Mouse (Mus musculus) heart, postnatal 0 days (tissue): ENCODE measurements at regions not wholly inside any gene's neighbourhood (a gene's known extent, or its start where the extent isn't known, plus 50 kb on each side); places are given as distances from the start of the nearest gene placed in this dataset.

ENCODE experiments used
- ATAC-seq: fragments of 200-750 bp; cut with Nextera tagmentation; 2 replicates; pipeline ENCODE4 v1.8.0; 2017; ENCODE audit warnings: low read depth, moderate number of reproducible peaks, moderate library complexity; ENCODE audit not compliant: insufficient read depth
- DNase-seq: peaks from one replicate; pipeline ENCODE4 v3.0.0-alpha.2; 2016; ENCODE audit warnings: low spot score
- H3K27ac ChIP-seq: fragments of 300-500 bp; sonication (generic); 2 replicates; pipeline ENCODE4 v1.5.1; 2014; ENCODE audit warnings: low read depth, mild to moderate bottlenecking
- H3K27me3 ChIP-seq: fragments of 300-500 bp; sonication (generic); 2 replicates; pipeline ENCODE4 v1.6.1; 2014; ENCODE audit warnings: low read length, mixed read lengths; ENCODE audit not compliant: control insufficient read depth, insufficient read depth
- H3K36me3 ChIP-seq: fragments of 300-500 bp; sonication (generic); replicated peaks from 2 replicates; pipeline ENCODE4 v1.6.1; 2014; ENCODE audit warnings: low read length, mixed read lengths; ENCODE audit not compliant: control insufficient read depth, insufficient read depth
- H3K4me1 ChIP-seq: fragments of 300-500 bp; sonication (generic); 2 replicates; pipeline ENCODE4 v1.6.1; 2014; ENCODE audit warnings: antibody characterized with exemption; ENCODE audit not compliant: control insufficient read depth, insufficient read depth
- H3K4me2 ChIP-seq: fragments of 300-500 bp; sonication (generic); 2 replicates; pipeline ENCODE4 v1.6.1; 2014; ENCODE audit warnings: low read depth, mild to moderate bottlenecking, low read length, moderate library complexity
- H3K4me3 ChIP-seq: fragments of 300-500 bp; sonication (generic); 2 replicates; pipeline ENCODE4 v1.5.1; 2014; ENCODE audit warnings: low read depth, low read length
- H3K9ac ChIP-seq: fragments of 300-500 bp; sonication (generic); replicated peaks from 2 replicates; pipeline ENCODE4 v1.6.1; 2014; ENCODE audit warnings: low read depth, low read length, mixed read lengths
- H3K9me3 ChIP-seq: fragments of 300-500 bp; sonication (generic); replicated peaks from 2 replicates; pipeline ENCODE4 v1.6.1; 2016; ENCODE audit warnings: low read length; ENCODE audit not compliant: control insufficient read depth
- CTCF ChIP-seq: IDR thresholded peaks from 2 replicates; pipeline ENCODE4 v1.5.1; 2016; ENCODE audit warnings: antibody characterized with exemption, control low read depth, low read depth
- EP300 ChIP-seq: IDR thresholded peaks from 2 replicates; pipeline ENCODE4 v1.6.1; 2016; ENCODE audit warnings: antibody characterized with exemption, low read depth
- WGBS: fragments of 180-500 bp; shearing (Covaris S2); extraction: QIAGEN DNeasy Blood & Tissue Kit; methylation state at CpG from one replicate; pipeline ENCODE4 v1.1.7; 2014; 5-methylcytosine and 5-hydroxymethylcytosine counted together

GRCm38 (mm10) chr1:77589423-77589822 is 74.5 kb upstream of the Epha4 start:
- Histone ChIP-seq H3K27me3 (no peaks in the 10 kb centered on the region), H3K9me3 (no peaks in the 10 kb centered on the region), H3K4me2 (no peak overlapping the region), H3K4me3 (no peak overlapping the region), H3K9ac (no peak overlapping the region), H3K4me1 (no peaks in the 10 kb centered on the region), H3K36me3 (no peaks in the 10 kb centered on the region), H3K27ac (no peak overlapping the region)
- 88% methylated on average over 3 of the region's 3 CpGs for WGBS
- ATAC-seq (no peak), DNase-seq (no peak)
- no peak for TF ChIP-seq EP300
- peak; percentile 35; the same call in 1 of the 2 replicates for TF ChIP-seq CTCF

- ATAC-seq, result no peak
- 52% methylated on average over 3 of the region's 3 CpGs for WGBS
Observed at GRCm38 (mm10) chr1:77585520-77585919, 70.6 kb upstream of the Epha4 start.

GRCm38 (mm10) chr1:77568081-77568480 is 53.2 kb upstream of the Epha4 start:
- ATAC-seq (no peak), DNase-seq (no peak)
- no peaks in the 10 kb centered on the region for H3K27me3 ChIP-seq
- no peak overlapping the region for H3K9ac ChIP-seq
- no peaks in the 10 kb centered on the region for H3K36me3 ChIP-seq
- no peaks in the 10 kb centered on the region for H3K4me1 ChIP-seq
- H3K4me2 ChIP-seq, result no peak overlapping the region
- TF ChIP-seq EP300 (no peak), CTCF (no peak)
- no peak overlapping the region for H3K27ac ChIP-seq
- H3K9me3 ChIP-seq, result no peaks in the 10 kb centered on the region
- H3K4me3 ChIP-seq, result no peak overlapping the region
- WGBS, result 82% methylated on average over 6 of the region's 6 CpGs

More at GRCm38 (mm10) chr1:77585520-77585919, 70.6 kb upstream of the Epha4 start:
- TF ChIP-seq CTCF (no peak), EP300 (no peak)
- Histone ChIP-seq H3K4me3 (no peak overlapping the region), H3K36me3 (no peaks in the 10 kb centered on the region), H3K9me3 (no peaks in the 10 kb centered on the region), H3K27me3 (no peaks in the 10 kb centered on the region), H3K4me2 (no peak overlapping the region), H3K4me1 (no peaks in the 10 kb centered on the region), H3K27ac (no peak overlapping the region), H3K9ac (no peak overlapping the region)
- DNase-seq, result no peak

DNA sequence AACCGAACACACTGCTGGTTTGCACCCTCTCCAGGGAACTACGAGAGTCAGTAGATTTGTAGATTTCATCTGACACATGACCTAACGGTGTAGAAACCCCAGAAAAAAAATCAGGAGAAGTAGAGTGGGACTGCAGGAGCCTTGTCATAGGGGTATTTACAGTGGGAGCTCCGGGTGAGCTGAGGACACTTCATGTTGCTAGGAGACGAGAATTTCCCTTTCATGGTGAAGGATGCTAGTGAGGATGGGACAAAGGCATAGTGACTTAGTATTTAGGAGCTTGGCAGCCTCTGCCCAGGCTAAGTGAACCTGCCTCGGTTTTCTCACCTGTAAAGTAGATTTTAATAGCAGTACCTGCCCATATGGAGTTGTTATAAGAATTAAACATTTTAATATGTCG is 52.8 kb upstream of the Epha4 start:
- Histone ChIP-seq H3K4me3 (no peak overlapping the region), H3K4me1 (no peaks in the 10 kb centered on the region), H3K4me2 (no peak overlapping the region), H3K9ac (no peak overlapping the region), H3K27ac (no peak overlapping the region), H3K36me3 (no peaks in the 10 kb centered on the region), H3K9me3 (no peaks in the 10 kb centered on the region), H3K27me3 (no peaks in the 10 kb centered on the region)
- 63% methylated on average over 7 of the region's 7 CpGs for WGBS
- no peak for TF ChIP-seq CTCF
- TF ChIP-seq EP300, result no peak
- DNase-seq (no peak), ATAC-seq (no peak)
